Mouse (Mus musculus) forebrain, embryonic 14.5 days (tissue): ENCODE measurements at regions not wholly inside any gene's neighbourhood (a gene's known extent, or its start where the extent isn't known, plus 50 kb on each side); places are given as distances from the start of the nearest gene placed in this dataset.

Experiments used
- ATAC-seq: fragments of 200-750 bp; cut with Nextera tagmentation; 2 replicates; pipeline ENCODE4 v1.8.0; 2017; ENCODE audit warnings: mild to moderate bottlenecking, moderate library complexity
- DNase-seq: peaks from one replicate; pipeline ENCODE4 v3.0.0-alpha.2; 2015; ENCODE audit warnings: low spot score
- H3K27ac ChIP-seq: fragments of 300-500 bp; sonication (generic); 2 replicates; pipeline ENCODE4 v1.5.1; 2014; ENCODE audit warnings: low read depth, mild to moderate bottlenecking, control low read depth, low read length, moderate library complexity
- H3K27me3 ChIP-seq: fragments of 300-500 bp; sonication (generic); replicated peaks from 2 replicates; pipeline ENCODE4 v1.6.1; 2014; ENCODE audit warnings: low read length, control low read depth, mixed read lengths; ENCODE audit not compliant: control insufficient read depth, insufficient read depth
- H3K36me3 ChIP-seq: fragments of 300-500 bp; sonication (generic); 2 replicates; pipeline ENCODE4 v1.6.1; 2014; ENCODE audit warnings: low read length, control low read depth; ENCODE audit not compliant: control insufficient read depth, insufficient read depth
- H3K4me1 ChIP-seq: fragments of 300-500 bp; sonication (generic); 2 replicates; pipeline ENCODE4 v1.6.1; 2014; ENCODE audit warnings: antibody characterized with exemption, low read length, control low read depth; ENCODE audit not compliant: control insufficient read depth, insufficient read depth
- H3K4me2 ChIP-seq: fragments of 300-500 bp; sonication (generic); 2 replicates; pipeline ENCODE4 v1.6.1; 2014; ENCODE audit warnings: mild to moderate bottlenecking, control low read depth, low read length
- H3K4me3 ChIP-seq: fragments of 300-500 bp; sonication (generic); 2 replicates; pipeline ENCODE4 v1.5.1; 2014; ENCODE audit warnings: low read depth, low read length, control low read depth
- H3K9ac ChIP-seq: fragments of 300-500 bp; sonication (generic); 2 replicates; pipeline ENCODE4 v1.6.1; 2014; ENCODE audit warnings: mild to moderate bottlenecking, low read length, control low read depth, moderate library complexity
- H3K9me3 ChIP-seq: fragments of 300-500 bp; sonication (generic); replicated peaks from 2 replicates; pipeline ENCODE4 v1.6.1; 2016; ENCODE audit warnings: low read length, control low read depth, mixed read lengths; ENCODE audit not compliant: control insufficient read depth
- WGBS: fragments of 180-500 bp; shearing (Covaris S2); extraction: QIAGEN DNeasy Blood & Tissue Kit; methylation state at CpG from one replicate; pipeline ENCODE4 v1.1.7; 2014; 5-methylcytosine and 5-hydroxymethylcytosine counted together

GRCm38 (mm10) chr13:51983002-51983401 is 136.5 kb downstream of the Gadd45g start:
- H3K27ac ChIP-seq = no peak overlapping the region
- no peak overlapping the region for H3K4me2 ChIP-seq
- no peak overlapping the region for H3K9ac ChIP-seq
- no peaks in the 10 kb centered on the region for H3K4me1 ChIP-seq
- H3K9me3 ChIP-seq = no peaks in the 10 kb centered on the region
- no peak for DNase-seq
- no peaks in the 10 kb centered on the region for H3K27me3 ChIP-seq
- H3K4me3 ChIP-seq = no peak overlapping the region
- no peak for ATAC-seq
- H3K36me3 ChIP-seq = no peaks in the 10 kb centered on the region
- 94% methylated on average over 8 of the region's 8 CpGs for WGBS

GRCm38 (mm10) chr13:51983575-51983974 is 137.1 kb downstream of the Gadd45g start:
- no peaks in the 10 kb centered on the region for H3K9me3 ChIP-seq
- no peak for DNase-seq
- 93% methylated on average over 5 of the region's 5 CpGs for WGBS

GRCm38 (mm10) chr13:51991339-51991738 is 144.9 kb downstream of the Gadd45g start:
- no peaks in the 10 kb centered on the region for H3K4me1 ChIP-seq
- no peak overlapping the region for H3K27ac ChIP-seq
- DNase-seq = no peak
- H3K36me3 ChIP-seq = no peaks in the 10 kb centered on the region
- no peaks in the 10 kb centered on the region for H3K9me3 ChIP-seq
- ATAC-seq = no peak
- no peak overlapping the region for H3K4me2 ChIP-seq
- H3K4me3 ChIP-seq = no peak overlapping the region
- no peak overlapping the region for H3K9ac ChIP-seq
- WGBS = 85% methylated on average over 4 of the region's 4 CpGs
- H3K27me3 ChIP-seq = no peaks in the 10 kb centered on the region

More at GRCm38 (mm10) chr13:51983575-51983974, 137.1 kb downstream of the Gadd45g start:
- Histone ChIP-seq H3K27me3 (no peaks in the 10 kb centered on the region), H3K36me3 (no peaks in the 10 kb centered on the region), H3K27ac (no peak overlapping the region), H3K4me3 (no peak overlapping the region), H3K9ac (no peak overlapping the region), H3K4me2 (no peak overlapping the region), H3K4me1 (no peaks in the 10 kb centered on the region)
- ATAC-seq = no peak

- H3K4me1 ChIP-seq = no peaks in the 10 kb centered on the region
- H3K36me3 ChIP-seq = no peaks in the 10 kb centered on the region
- no peaks in the 10 kb centered on the region for H3K9me3 ChIP-seq
- H3K27ac ChIP-seq = no peak overlapping the region
- 91% methylated on average over 6 of the region's 6 CpGs for WGBS
- no peak overlapping the region for H3K4me3 ChIP-seq
- no peaks in the 10 kb centered on the region for H3K27me3 ChIP-seq
- no peak for ATAC-seq
- no peak for DNase-seq
- no peak overlapping the region for H3K4me2 ChIP-seq
- H3K9ac ChIP-seq = no peak overlapping the region
Observed at GRCm38 (mm10) chr13:51992878-51993277, 146.4 kb downstream of the Gadd45g start.

- DNase-seq (no peak), ATAC-seq (no peak)
- Histone ChIP-seq H3K9ac (no peak overlapping the region), H3K36me3 (no peaks in the 10 kb centered on the region), H3K4me3 (no peak overlapping the region), H3K4me2 (no peak overlapping the region), H3K27me3 (no peaks in the 10 kb centered on the region), H3K9me3 (no peaks in the 10 kb centered on the region), H3K27ac (no peak overlapping the region), H3K4me1 (no peaks in the 10 kb centered on the region)
- 81% methylated on average over 4 of the region's 4 CpGs for whole genome bisulfite sequencing
Observed at GRCm38 (mm10) chr13:51996163-51996562, 149.7 kb downstream of the Gadd45g start.

- Histone ChIP-seq H3K9ac (no peak overlapping the region), H3K4me1 (no peaks in the 10 kb centered on the region), H3K27me3 (no peaks in the 10 kb centered on the region), H3K36me3 (no peaks in the 10 kb centered on the region), H3K9me3 (no peaks in the 10 kb centered on the region), H3K27ac (no peak overlapping the region), H3K4me3 (no peak overlapping the region), H3K4me2 (no peak overlapping the region)
- no peak for ATAC-seq
- 95% methylated on average over 7 of the region's 7 CpGs for WGBS
- DNase-seq = no peak
Observed at GRCm38 (mm10) chr13:51998542-51998941, 152.1 kb downstream of the Gadd45g start.

- H3K27me3 ChIP-seq = no peaks in the 10 kb centered on the region
- 89% methylated on average over 12 of the region's 12 CpGs for WGBS
- H3K4me3 ChIP-seq = no peak overlapping the region
- H3K27ac ChIP-seq = no peak overlapping the region
- no peaks in the 10 kb centered on the region for H3K36me3 ChIP-seq
- no peaks in the 10 kb centered on the region for H3K9me3 ChIP-seq
- no peak for DNase-seq
- ATAC-seq = no peak
- H3K4me2 ChIP-seq = no peak overlapping the region
- no peak overlapping the region for H3K9ac ChIP-seq
- H3K4me1 ChIP-seq = no peaks in the 10 kb centered on the region
Observed at GRCm38 (mm10) chr13:52001811-52002210, 155.3 kb downstream of the Gadd45g start.

GRCm38 (mm10) chr13:52003946-52004539 is 157.6 kb downstream of the Gadd45g start:
- H3K27ac ChIP-seq = no peak overlapping the region
- no peak overlapping the region for H3K4me3 ChIP-seq
- H3K9me3 ChIP-seq = no peaks in the 10 kb centered on the region
- no peak overlapping the region for H3K4me2 ChIP-seq
- 94% methylated on average over 5 of the region's 5 CpGs for WGBS
- H3K36me3 ChIP-seq = no peaks in the 10 kb centered on the region
- ATAC-seq = no peak
- no peaks in the 10 kb centered on the region for H3K27me3 ChIP-seq
- DNase-seq = no peak
- H3K4me1 ChIP-seq = no peaks in the 10 kb centered on the region
- no peak overlapping the region for H3K9ac ChIP-seq

- Histone ChIP-seq H3K27ac (no peak overlapping the region), H3K9me3 (no peaks in the 10 kb centered on the region), H3K4me1 (no peaks in the 10 kb centered on the region), H3K36me3 (no peaks in the 10 kb centered on the region), H3K4me2 (no peak overlapping the region), H3K4me3 (no peak overlapping the region), H3K27me3 (no peaks in the 10 kb centered on the region), H3K9ac (no peak overlapping the region)
- ATAC-seq (no peak), DNase-seq (no peak)
- 72% methylated on average over 6 of the region's 6 CpGs for WGBS
Observed at GRCm38 (mm10) chr13:52007585-52008395, 161.3 kb downstream of the Gadd45g start.
